Mouse (Mus musculus): ENCODE data around the gene Fmr1nb. TPM values are rescaled to one million over a fixed set of nuclear protein-coding genes. Genes with fewer than 3 reads are reported as not detected.

Fmr1nb gene
- not detected for polyA plus RNA-seq (2012; fragmentation: generic; extraction: Trizol)

GRCm38 (mm10) chrX:68761606-68762005, at the start of gene Fmr1nb:
Gene Fmr1nb, plus strand, starts transcription at chrX:68761839.

DNA sequence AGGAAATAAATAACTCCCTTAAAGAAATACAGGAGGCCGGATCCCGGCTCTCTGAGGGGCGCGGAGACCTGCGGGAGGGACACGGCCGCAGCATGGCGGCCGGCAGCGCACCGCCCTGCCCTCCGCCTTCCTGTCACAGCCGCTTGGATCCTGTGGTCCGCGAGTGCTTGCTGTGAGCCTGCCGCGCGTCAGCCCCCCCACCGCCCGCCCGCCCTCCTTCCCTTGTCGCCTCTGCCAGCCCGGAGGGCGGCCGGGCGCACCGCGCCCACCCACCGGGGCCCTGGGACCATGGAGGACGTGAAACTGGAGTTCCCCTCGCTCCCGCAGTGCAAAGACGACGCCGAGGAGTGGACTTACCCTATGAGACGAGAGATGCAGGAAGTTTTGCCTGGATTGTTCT, 59.4 kb downstream of the Fmr1nb start, which contains the start of gene Gm14698:
Gene Gm14698, plus strand, starts transcription at position 35 of the 400 bp plus-strand sequence.

Other genes starting within 250 kb of the Fmr1nb start
- 1 to 10 TPM; 2.5 to 7.7 TPM for gene Fmr1, start 83.3 kb upstream of the Fmr1nb start, polyA plus RNA-seq (2012; fragmentation: generic; extraction: Trizol)
- under 1 TPM in 1 of 2 experiments, not detected in 1; 0.02 TPM for gene Gm14698, start 59.3 kb downstream of the Fmr1nb start, polyA plus RNA-seq (2012; fragmentation: generic; extraction: Trizol)
- gene Gm6812, start 131.2 kb downstream of the Fmr1nb start, polyA plus RNA-seq (2012; fragmentation: generic; extraction: Trizol) = not detected

Measured in C3H10T1/2 (cell line).